Mouse (Mus musculus): Measurements from ENCODE around the gene Btbd35f8.
"Not testable (repeated sequence)": the region's sequence is repeated elsewhere in the genome, so short reads cannot be mapped to it uniquely, and the experiment has no call there.

The Btbd35f8 gene

DNA sequence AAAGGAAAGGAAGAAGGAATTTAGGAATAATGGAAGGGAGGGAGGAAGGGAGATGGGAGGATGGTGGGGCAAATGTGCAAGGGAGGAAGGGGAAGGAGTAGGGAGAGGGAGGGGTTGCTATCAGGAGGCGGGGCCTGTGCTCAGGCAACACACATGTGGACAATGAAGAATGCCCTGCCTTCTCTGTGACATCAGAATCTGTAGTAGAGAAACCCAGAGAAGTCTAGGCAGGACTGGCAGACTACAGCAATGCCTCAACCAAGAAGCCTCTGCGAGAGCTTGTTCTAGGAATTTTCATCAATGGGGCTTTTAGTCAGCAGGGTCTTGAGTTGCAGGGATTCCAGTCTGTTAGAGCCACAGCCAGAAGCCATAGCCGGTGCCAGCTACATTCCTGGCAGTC, at the start of gene Btbd35f8:
Btbd35f8 (plus strand) TSS at position 301 of the 400 bp plus-strand sequence.
- DNase-seq = not testable (repeated sequence)
